Mouse (Mus musculus) forebrain, embryonic 14.5 days (tissue): Measurements from ENCODE around the gene Alox8. TPM values are rescaled to one million over a fixed set of nuclear protein-coding genes. Genes with fewer than 3 reads are reported as not detected.

Experiments
- ATAC-seq: fragments of 200-750 bp; cut with Nextera tagmentation; 2 replicates; pipeline ENCODE4 v1.8.0; 2017; ENCODE audit warnings: mild to moderate bottlenecking, moderate library complexity
- DNase-seq: peaks from one replicate; pipeline ENCODE4 v3.0.0-alpha.2; 2015; ENCODE audit warnings: low spot score
- H3K27ac ChIP-seq: fragments of 300-500 bp; sonication (generic); 2 replicates; pipeline ENCODE4 v1.5.1; 2014; ENCODE audit warnings: low read depth, mild to moderate bottlenecking, control low read depth, low read length, moderate library complexity
- H3K27me3 ChIP-seq: fragments of 300-500 bp; sonication (generic); replicated peaks from 2 replicates; pipeline ENCODE4 v1.6.1; 2014; ENCODE audit warnings: low read length, control low read depth, mixed read lengths; ENCODE audit not compliant: control insufficient read depth, insufficient read depth
- H3K36me3 ChIP-seq: fragments of 300-500 bp; sonication (generic); 2 replicates; pipeline ENCODE4 v1.6.1; 2014; ENCODE audit warnings: low read length, control low read depth; ENCODE audit not compliant: control insufficient read depth, insufficient read depth
- H3K4me1 ChIP-seq: fragments of 300-500 bp; sonication (generic); 2 replicates; pipeline ENCODE4 v1.6.1; 2014; ENCODE audit warnings: antibody characterized with exemption, low read length, control low read depth; ENCODE audit not compliant: control insufficient read depth, insufficient read depth
- H3K4me2 ChIP-seq: fragments of 300-500 bp; sonication (generic); 2 replicates; pipeline ENCODE4 v1.6.1; 2014; ENCODE audit warnings: mild to moderate bottlenecking, control low read depth, low read length
- H3K4me3 ChIP-seq: fragments of 300-500 bp; sonication (generic); 2 replicates; pipeline ENCODE4 v1.5.1; 2014; ENCODE audit warnings: low read depth, low read length, control low read depth
- H3K9ac ChIP-seq: fragments of 300-500 bp; sonication (generic); 2 replicates; pipeline ENCODE4 v1.6.1; 2014; ENCODE audit warnings: mild to moderate bottlenecking, low read length, control low read depth, moderate library complexity
- H3K9me3 ChIP-seq: fragments of 300-500 bp; sonication (generic); replicated peaks from 2 replicates; pipeline ENCODE4 v1.6.1; 2016; ENCODE audit warnings: low read length, control low read depth, mixed read lengths; ENCODE audit not compliant: control insufficient read depth
- WGBS: fragments of 180-500 bp; shearing (Covaris S2); extraction: QIAGEN DNeasy Blood & Tissue Kit; methylation state at CpG from one replicate; pipeline ENCODE4 v1.1.7; 2014; 5-methylcytosine and 5-hydroxymethylcytosine counted together
- polyA plus RNA-seq: library from polyadenylated mRNA; unstranded; fragments of >200 nt; fragmentation: Nextera tagmentation; extraction: Ambion mirVana; gene quantifications from 2 replicates; pipeline ENCODE4 v1.2.1, GENCODE M21; 2014

Alox8 gene
- polyA plus RNA-seq, 1 experiment from 2014 or later, result 0.08 TPM

DNA sequence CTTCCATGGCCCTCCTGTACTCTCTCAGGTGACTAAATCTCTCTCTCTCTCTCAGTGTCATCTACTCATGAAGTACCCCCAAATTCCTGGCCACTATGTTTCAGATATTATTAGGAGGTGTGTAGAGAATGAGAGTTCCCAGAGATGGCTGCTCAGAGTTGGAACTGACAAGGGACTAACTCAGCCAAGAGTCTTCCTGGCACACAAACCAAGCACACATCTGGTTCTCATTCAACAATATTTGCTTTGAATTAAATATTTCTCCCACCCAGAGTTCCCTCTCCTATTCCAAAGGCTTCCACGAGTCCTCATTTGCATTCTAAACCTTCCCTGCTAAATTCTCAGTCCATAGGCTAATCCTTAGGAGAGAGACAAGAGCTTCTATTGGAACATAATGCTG, 28.1 kb upstream of the Alox8 start:
- ATAC-seq (no peak), DNase-seq (no peak)
- no peaks in the 10 kb centered on the region for H3K36me3 ChIP-seq
- H3K4me3 ChIP-seq, result no peak overlapping the region
- H3K27ac ChIP-seq, result no peak overlapping the region
- H3K4me1 ChIP-seq, result no peaks in the 10 kb centered on the region
- WGBS, result 64% methylated on average over 1 of the region's 1 CpGs
- H3K4me2 ChIP-seq, result no peak overlapping the region
- no peaks in the 10 kb centered on the region for H3K27me3 ChIP-seq
- H3K9me3 ChIP-seq, result no peaks in the 10 kb centered on the region
- H3K9ac ChIP-seq, result no peak overlapping the region

DNA sequence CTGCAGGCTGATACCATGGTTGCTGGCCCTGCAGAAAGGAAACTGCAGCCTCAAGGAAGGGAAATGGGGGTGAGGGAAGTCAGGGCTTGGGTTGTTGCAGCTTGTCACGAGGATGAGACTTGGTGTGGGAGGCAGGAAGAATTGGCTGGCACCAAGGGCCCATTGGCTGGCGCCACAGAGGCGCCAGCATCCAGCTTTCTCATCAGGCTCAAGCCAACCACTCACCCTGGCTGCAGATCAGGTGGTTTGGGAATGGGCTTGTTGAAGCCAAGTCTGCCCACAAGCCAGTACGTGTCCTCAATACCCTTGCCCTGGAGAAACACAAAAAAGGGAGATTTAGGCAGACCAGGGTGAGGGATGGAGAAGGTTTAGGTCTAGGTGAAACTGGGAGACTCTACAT, 25.5 kb upstream of the Alox8 start:
- H3K9ac ChIP-seq, result no peak overlapping the region
- H3K36me3 ChIP-seq, result no peaks in the 10 kb centered on the region
- DNase-seq (no peak), ATAC-seq (no peak)
- H3K4me2 ChIP-seq, result no peak overlapping the region
- H3K27me3 ChIP-seq, result no peaks in the 10 kb centered on the region
- no peak overlapping the region for H3K4me3 ChIP-seq
- no peaks in the 10 kb centered on the region for H3K4me1 ChIP-seq
- H3K27ac ChIP-seq, result no peak overlapping the region
- 83% methylated on average over 4 of the region's 4 CpGs for WGBS
- H3K9me3 ChIP-seq, result no peaks in the 10 kb centered on the region

GRCm38 (mm10) chr11:69221070-69221469, 23.4 kb upstream of the Alox8 start:
- DNase-seq, result no peak
- Histone ChIP-seq H3K9ac (no peak overlapping the region), H3K27me3 (no peaks in the 10 kb centered on the region), H3K4me1 (no peaks in the 10 kb centered on the region), H3K27ac (no peak overlapping the region), H3K36me3 (no peaks in the 10 kb centered on the region), H3K9me3 (no peaks in the 10 kb centered on the region), H3K4me2 (no peak overlapping the region), H3K4me3 (no peak overlapping the region)
- WGBS, result 77% methylated on average over 4 of the region's 4 CpGs
- no peak for ATAC-seq

DNA sequence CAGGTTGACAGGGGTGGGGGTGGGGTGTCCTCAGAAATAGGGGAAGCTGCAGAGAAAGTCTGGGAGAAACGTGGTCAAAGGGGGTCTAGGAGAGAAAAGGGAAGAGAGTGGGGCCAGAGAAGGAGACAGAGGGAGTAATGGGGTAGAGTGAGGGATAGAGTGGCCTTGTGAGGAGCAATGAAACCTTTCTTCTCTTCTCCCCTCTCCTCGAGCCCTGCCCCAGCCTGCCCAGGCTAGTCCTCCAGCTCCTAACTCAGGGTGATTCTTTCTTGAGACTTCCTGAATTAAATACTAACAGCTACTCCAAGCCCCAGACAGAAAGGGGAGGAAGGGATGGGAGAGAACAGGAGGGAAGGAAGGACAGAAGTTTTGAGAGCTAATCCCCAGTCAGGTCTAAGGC, 21.0 kb upstream of the Alox8 start:
- no peak overlapping the region for H3K27ac ChIP-seq
- no peaks in the 10 kb centered on the region for H3K9me3 ChIP-seq
- no peak overlapping the region for H3K4me3 ChIP-seq
- 60% methylated on average over 2 of the region's 2 CpGs for WGBS
- no peak overlapping the region for H3K9ac ChIP-seq
- no peaks in the 10 kb centered on the region for H3K36me3 ChIP-seq
- DNase-seq (no peak), ATAC-seq (no peak)
- H3K27me3 ChIP-seq, result no peaks in the 10 kb centered on the region
- H3K4me1 ChIP-seq, result no peaks in the 10 kb centered on the region
- H3K4me2 ChIP-seq, result no peak overlapping the region

GRCm38 (mm10) chr11:69217411-69217810, 19.8 kb upstream of the Alox8 start:
- 86% methylated on average over 5 of the region's 5 CpGs for WGBS
- H3K9me3 ChIP-seq, result no peaks in the 10 kb centered on the region
- no peak for ATAC-seq

DNA sequence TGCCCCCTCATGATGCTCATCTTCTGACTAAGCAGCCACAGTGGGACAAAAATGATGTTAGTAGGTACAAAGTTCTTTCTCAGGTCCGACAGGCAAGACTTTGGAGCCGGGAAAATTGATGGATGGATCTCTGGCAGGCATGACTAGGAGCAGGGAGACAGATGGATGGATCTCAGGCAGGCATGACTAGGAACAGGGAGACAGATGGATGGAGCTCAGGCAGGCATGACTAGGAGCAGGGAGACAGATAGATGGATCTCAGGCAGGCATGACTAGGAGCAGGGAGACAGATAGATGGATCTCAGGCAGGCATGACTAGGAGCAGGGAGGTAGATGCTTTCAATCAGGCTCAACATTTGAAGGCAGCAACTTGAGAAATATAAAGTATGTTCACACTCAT, 13.8 kb upstream of the Alox8 start:
- Histone ChIP-seq H3K27ac (no peak overlapping the region), H3K4me3 (peak overlapping the region; percentile 28), H3K4me1 (no peaks in the 10 kb centered on the region), H3K27me3 (no peaks in the 10 kb centered on the region), H3K9ac (peak overlapping the region; percentile 46; the same call in 1 of the 2 replicates), H3K9me3 (no peaks in the 10 kb centered on the region), H3K4me2 (peak overlapping the region; percentile 18; the same call in 1 of the 2 replicates), H3K36me3 (no peaks in the 10 kb centered on the region)
- ATAC-seq (peak; percentile 69), DNase-seq (peak; percentile 78)
- 40% methylated on average over 2 of the region's 2 CpGs for WGBS

More at GRCm38 (mm10) chr11:69217411-69217810, 19.8 kb upstream of the Alox8 start:
- DNase-seq, result no peak
- H3K27ac ChIP-seq, result no peak overlapping the region
- no peak overlapping the region for H3K4me3 ChIP-seq
- no peaks in the 10 kb centered on the region for H3K36me3 ChIP-seq
- H3K9ac ChIP-seq, result no peak overlapping the region
- H3K4me2 ChIP-seq, result no peak overlapping the region
- no peaks in the 10 kb centered on the region for H3K4me1 ChIP-seq
- H3K27me3 ChIP-seq, result no peaks in the 10 kb centered on the region

GRCm38 (mm10) chr11:69202469-69203230, 5.0 kb upstream of the Alox8 start:
- H3K9ac ChIP-seq, result no peak overlapping the region
- no peaks in the 10 kb centered on the region for H3K36me3 ChIP-seq
- H3K9me3 ChIP-seq, result no peaks in the 10 kb centered on the region
- H3K27me3 ChIP-seq, result peaks cover 6% of the 10 kb centered on the region
- WGBS, result 82% methylated on average over 13 of the region's 13 CpGs
- ATAC-seq, result no peak
- no peak overlapping the region for H3K4me3 ChIP-seq
- H3K4me2 ChIP-seq, result no peak overlapping the region
- DNase-seq, result no peak
- no peaks in the 10 kb centered on the region for H3K4me1 ChIP-seq
- no peak overlapping the region for H3K27ac ChIP-seq

DNA sequence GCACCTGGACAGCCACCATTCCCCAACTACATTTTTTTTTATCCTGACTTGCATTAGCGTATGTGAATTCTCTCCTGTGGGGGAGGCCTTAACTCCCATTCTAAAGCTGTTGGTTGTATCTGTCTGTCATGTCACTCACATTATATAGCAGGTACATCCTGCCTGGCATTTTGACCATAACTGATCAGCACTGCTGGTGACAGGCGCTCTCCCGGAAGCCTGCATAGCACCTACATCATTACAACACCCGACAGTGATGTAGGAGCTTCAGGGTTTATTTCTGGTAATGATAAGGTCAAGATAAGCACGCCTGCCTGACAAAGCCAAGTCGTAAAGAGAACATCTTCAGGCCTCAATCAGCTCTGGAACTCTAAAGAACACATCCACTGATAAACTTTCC, 2.6 kb upstream of the Alox8 start:
- 82% methylated on average over 6 of the region's 6 CpGs for WGBS
- Histone ChIP-seq H3K9ac (no peak overlapping the region), H3K27ac (no peak overlapping the region), H3K4me3 (no peak overlapping the region), H3K4me1 (0 out of 2 replicates have a peak, but pooled peaks cover 5% of the 10 kb centered on the region), H3K27me3 (peaks cover 19% of the 10 kb centered on the region), H3K9me3 (no peaks in the 10 kb centered on the region), H3K4me2 (no peak overlapping the region), H3K36me3 (no peaks in the 10 kb centered on the region)
- no peak for DNase-seq
- no peak for ATAC-seq

DNA sequence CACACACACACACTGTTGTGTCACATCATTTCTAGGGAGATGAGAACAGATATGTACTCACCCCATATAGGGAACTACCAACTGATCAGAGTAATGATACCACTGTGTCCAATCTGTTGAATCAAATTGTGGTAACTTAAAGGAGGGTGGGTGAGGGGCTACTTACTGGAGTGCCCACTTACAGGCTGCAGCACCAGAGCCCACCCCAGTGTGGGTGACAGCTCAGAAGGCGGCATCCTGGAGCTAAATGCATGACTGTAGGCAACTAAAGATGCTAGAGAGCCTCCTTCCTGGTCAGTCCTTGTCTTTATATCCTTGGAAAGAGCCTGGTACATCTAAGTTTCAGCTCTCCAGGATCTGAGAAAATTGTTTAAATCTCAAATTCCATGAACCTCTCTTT, 1.6 kb upstream of the Alox8 start:
- Histone ChIP-seq H3K4me1 (0 out of 2 replicates have a peak, but pooled peaks cover 5% of the 10 kb centered on the region), H3K27me3 (peaks cover 19% of the 10 kb centered on the region), H3K36me3 (no peaks in the 10 kb centered on the region), H3K27ac (no peak overlapping the region), H3K4me2 (no peak overlapping the region), H3K9ac (no peak overlapping the region), H3K9me3 (no peaks in the 10 kb centered on the region), H3K4me3 (no peak overlapping the region)
- WGBS, result 71% methylated on average over 1 of the region's 1 CpGs
- DNase-seq, result no peak
- no peak for ATAC-seq
